Mouse (Mus musculus) large intestine, adult 2 months (tissue): ENCODE measurements at regions not wholly inside any gene's neighbourhood (a gene's known extent, or its start where the extent isn't known, plus 50 kb on each side); places are given as distances from the start of the nearest gene placed in this dataset.

Experiments used
- DNase-seq: peaks from one replicate; pipeline ENCODE4 v3.0.0-alpha.2; 2012; ENCODE audit warnings: low read depth, low spot score
- WGBS: fragments of 180-500 bp; shearing (Covaris S2); methylation state at CpG from one replicate; pipeline ENCODE4 v1.1.7; 2018; 5-methylcytosine and 5-hydroxymethylcytosine counted together

- no peak for DNase-seq
- WGBS = 51% methylated on average over 7 of the region's 7 CpGs
These were observed 70.7 kb upstream of the Cdh4 start for GRCm38 (mm10) chr2:179371553-179371952.

GRCm38 (mm10) chr2:179379691-179380443 lies 62.4 kb upstream of the Cdh4 start:
- WGBS = 65% methylated on average over 11 of the region's 11 CpGs
- no peak for DNase-seq

- no peak for DNase-seq
- 41% methylated on average over 4 of the region's 4 CpGs for WGBS
These were observed 61.9 kb upstream of the Cdh4 start for GRCm38 (mm10) chr2:179380444-179380705.

GRCm38 (mm10) chr2:179381916-179382315 lies 60.3 kb upstream of the Cdh4 start:
- no peak for DNase-seq
- 97% methylated on average over 3 of the region's 3 CpGs for WGBS

GRCm38 (mm10) chr2:179382594-179382993 lies 59.6 kb upstream of the Cdh4 start:
- DNase-seq = no peak
- WGBS = 82% methylated on average over 9 of the region's 9 CpGs

GRCm38 (mm10) chr2:179386871-179387270 lies 55.4 kb upstream of the Cdh4 start:
- 80% methylated on average over 6 of the region's 6 CpGs for WGBS
- DNase-seq = no peak

- no peak for DNase-seq
- WGBS = 47% methylated on average over 4 of the region's 4 CpGs
These were observed 51.7 kb upstream of the Cdh4 start for GRCm38 (mm10) chr2:179390486-179390885.

GRCm38 (mm10) chr2:179390924-179391461 lies 51.2 kb upstream of the Cdh4 start:
- 45% methylated on average over 11 of the region's 11 CpGs for WGBS
- no peak for DNase-seq
